ENCODE assay signal across 19 mouse cellular contexts in genomic region chr1:69046228-69046978, GRCm38 (mm10).
"Had no signal": no experiment of that assay in that cellular context is flagged by ENCODE, and none has a peak within 500 bp of the region (broad histone marks: within the 10 kb centered on the region; RNA-seq: fewer than 3 reads in every experiment).

No protein-coding gene starts in this region.

- DNase-seq: kidney, adult 8-10 months; kidney, postnatal 10 days; kidney, postnatal 36 days; layer of hippocampus, postnatal 36 days; left cerebral cortex, postnatal 4 days; liver, postnatal 0 days; lung, embryonic 14.5 days; midbrain, embryonic 14.5 days; thymus, adult 2 months; thymus, postnatal 14 days had no signal

- ATAC-seq: liver, postnatal 0 days; lung, postnatal 0 days had no signal

- H3K9ac ChIP-seq: kidney, embryonic 15.5 days; limb, embryonic 12.5 days; limb, embryonic 15.5 days; liver, embryonic 14.5 days; liver, postnatal 0 days; lung, embryonic 14.5 days had no signal

- H3K4me2 ChIP-seq: kidney, embryonic 15.5 days; limb, embryonic 12.5 days; limb, embryonic 15.5 days; liver, embryonic 11.5 days; lung, embryonic 14.5 days had no signal

- H3K27ac ChIP-seq: kidney, embryonic 15.5 days; left cerebral cortex, adult 2 months; limb, embryonic 12.5 days; limb, embryonic 15.5 days; liver, embryonic 14.5 days; macrophage; stomach, postnatal 0 days had no signal

- H3K9me3 ChIP-seq: kidney, embryonic 15.5 days; limb, embryonic 12.5 days; limb, embryonic 15.5 days had no signal

- H3K27me3 ChIP-seq: kidney, embryonic 15.5 days; limb, embryonic 12.5 days; limb, embryonic 15.5 days had no signal

- H3K4me3 ChIP-seq: kidney, embryonic 15.5 days; left cerebral cortex, adult 2 months; limb, embryonic 12.5 days; limb, embryonic 15.5 days had no signal

- H3K4me1 ChIP-seq: kidney, embryonic 15.5 days; limb, embryonic 12.5 days; limb, embryonic 15.5 days had no signal

- H3K36me3 ChIP-seq: kidney, embryonic 15.5 days; limb, embryonic 12.5 days; limb, embryonic 15.5 days had no signal
